Mouse (Mus musculus) splenic B cell, adult 2 months (primary cell): ENCODE data around the gene D330045A20Rik.
"Not testable (repeated sequence)": the region's sequence is repeated elsewhere in the genome, so short reads cannot be mapped to it uniquely, and the experiment has no call there.

Source experiments
- DNase-seq: peaks from one replicate; pipeline ENCODE4 v3.0.0-alpha.2; 2011; ENCODE audit warnings: low read depth, low spot score
- H3K27me3 ChIP-seq: 2 replicates; pipeline ENCODE4 v1.6.1; 2012; ENCODE audit warnings: mild to moderate bottlenecking, low read length, moderate library complexity, mixed read lengths; ENCODE audit not compliant: control insufficient read depth, poor library complexity, insufficient read depth, severe bottlenecking
- H3K36me3 ChIP-seq: 2 replicates; pipeline ENCODE4 v1.6.1; 2012; ENCODE audit warnings: mild to moderate bottlenecking, low read length, moderate library complexity, mixed read lengths; ENCODE audit not compliant: control insufficient read depth, poor library complexity, insufficient read depth, severe bottlenecking

The D330045A20Rik gene

DNA sequence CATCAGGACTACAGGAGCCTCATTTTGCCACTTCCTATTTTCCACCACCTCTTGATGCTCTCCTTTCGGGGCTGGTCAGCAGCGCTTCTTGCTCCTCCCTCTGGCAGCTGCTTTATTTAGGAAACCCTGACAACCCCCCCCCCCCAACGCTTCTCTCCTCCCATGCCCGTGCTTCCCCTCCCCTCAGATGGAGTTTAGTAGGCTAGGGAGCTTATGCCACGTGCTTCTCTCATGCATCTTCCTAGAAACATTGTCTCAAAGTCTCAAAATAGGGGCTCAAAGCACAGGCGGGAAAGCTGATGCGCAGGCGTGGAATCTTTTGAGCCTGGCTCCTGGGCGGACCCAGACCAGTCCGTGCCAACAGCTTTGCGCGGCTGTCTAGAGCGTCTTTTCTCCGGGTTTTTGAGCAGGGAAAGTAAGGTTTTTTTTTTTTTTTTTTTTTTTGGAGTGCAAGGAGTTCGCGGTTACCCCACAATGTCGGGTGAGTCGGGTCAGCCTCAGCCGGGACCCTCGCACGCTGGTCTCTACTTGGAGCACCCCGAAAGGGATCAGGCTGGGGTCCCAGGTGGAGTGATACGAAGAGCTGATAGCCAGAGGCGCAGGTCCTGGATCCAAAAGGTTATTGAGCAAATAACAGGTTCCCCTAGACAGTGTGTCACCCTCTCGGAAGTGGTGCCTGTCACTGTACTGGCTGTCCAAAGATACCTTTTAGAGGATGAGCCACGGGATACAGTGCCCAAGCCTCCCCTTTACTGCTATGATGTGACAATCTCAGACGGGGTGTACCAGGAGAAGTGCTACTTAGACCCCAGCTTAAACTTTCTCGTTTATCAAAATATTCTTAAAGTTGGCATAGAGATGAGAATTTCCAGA lies at the start of gene D330045A20Rik:
Gene D330045A20Rik, plus strand, starts transcription at position 346 of the 873 bp plus-strand sequence.
- DNase-seq = no peak
- no peaks in the 10 kb centered on the region for H3K36me3 ChIP-seq
- no peaks in the 10 kb centered on the region for H3K27me3 ChIP-seq

GRCm38 (mm10) chrX:139432550-139432949 lies 47.6 kb upstream of the D330045A20Rik start:
- Histone ChIP-seq H3K36me3 (no peaks in the 10 kb centered on the region), H3K27me3 (no peaks in the 10 kb centered on the region)
- DNase-seq = peak; percentile 0

- Histone ChIP-seq H3K27me3 (no peaks in the 10 kb centered on the region), H3K36me3 (no peaks in the 10 kb centered on the region)
- DNase-seq = no peak
Observed at GRCm38 (mm10) chrX:139435202-139435601, 45.0 kb upstream of the D330045A20Rik start.

DNA sequence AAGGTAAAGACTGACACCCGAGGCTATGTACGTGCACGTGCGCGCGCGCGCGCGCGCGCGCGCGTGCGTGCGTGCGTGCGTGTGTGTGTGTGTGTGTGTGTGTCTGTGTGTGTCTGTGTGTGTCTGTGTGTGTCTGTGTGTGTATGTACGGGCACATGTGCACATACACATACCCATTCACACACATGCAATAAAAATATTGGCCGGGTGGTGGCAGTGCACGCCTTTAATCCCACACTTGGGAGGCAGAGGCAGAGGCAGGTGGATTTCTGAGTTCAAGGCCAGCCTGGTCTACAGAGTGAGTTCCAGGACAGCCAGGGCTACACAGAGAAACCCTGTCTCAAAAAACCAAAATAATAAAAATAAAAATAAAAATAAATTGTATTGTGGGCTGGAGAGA lies 39.1 kb upstream of the D330045A20Rik start:
- H3K36me3 ChIP-seq, H3K27me3 ChIP-seq, DNase-seq: not testable (repeated sequence)

- no peaks in the 10 kb centered on the region for H3K27me3 ChIP-seq
- no peak for DNase-seq
- H3K36me3 ChIP-seq = no peaks in the 10 kb centered on the region
Observed at GRCm38 (mm10) chrX:139456812-139457211, 23.4 kb upstream of the D330045A20Rik start.

GRCm38 (mm10) chrX:139482083-139482482 lies 1.9 kb downstream of the D330045A20Rik start:
- no peaks in the 10 kb centered on the region for H3K27me3 ChIP-seq
- H3K36me3 ChIP-seq = no peaks in the 10 kb centered on the region
- no peak for DNase-seq

DNA sequence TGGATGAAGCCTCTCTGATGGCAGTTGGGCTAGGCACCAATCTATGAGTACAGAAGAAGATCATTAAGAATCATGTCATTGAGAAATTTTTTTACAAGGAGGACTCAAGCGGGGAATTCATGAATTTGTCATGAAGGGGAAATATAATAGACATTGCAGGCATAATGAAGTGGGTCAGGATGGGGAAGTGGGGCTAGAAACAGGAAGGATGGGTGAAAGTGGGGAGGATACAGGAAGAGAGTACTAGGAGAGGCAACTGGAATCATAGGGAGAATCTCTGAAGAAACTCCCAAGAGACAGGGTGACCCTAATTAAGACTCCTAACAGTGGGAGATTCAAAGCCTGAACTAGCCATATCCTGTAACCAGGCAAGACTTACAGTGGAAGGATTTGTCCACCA lies 4.8 kb downstream of the D330045A20Rik start:
- Histone ChIP-seq H3K27me3 (no peaks in the 10 kb centered on the region), H3K36me3 (no peaks in the 10 kb centered on the region)
- DNase-seq = no peak

DNA sequence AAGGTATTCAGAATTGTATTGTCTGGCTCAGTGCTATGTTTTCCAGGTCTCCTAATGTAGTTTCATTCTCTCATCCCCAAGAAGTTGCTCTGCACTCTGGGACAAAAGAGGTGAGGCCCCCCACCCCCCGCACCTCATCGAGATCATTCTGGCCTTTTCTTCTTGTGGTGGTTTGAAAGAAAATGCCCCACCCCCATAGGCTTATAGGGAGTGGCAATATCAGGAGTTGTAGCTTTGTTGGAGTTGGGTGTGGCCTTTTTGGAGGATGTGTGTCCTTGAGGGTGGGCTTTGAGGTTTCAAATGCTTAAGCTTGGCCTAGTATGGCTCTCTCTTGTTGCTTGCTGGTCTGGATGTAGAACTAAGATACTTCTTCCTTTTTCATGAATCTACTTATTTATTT lies 36.0 kb downstream of the D330045A20Rik start:
- H3K27me3 ChIP-seq = no peaks in the 10 kb centered on the region
- no peak for DNase-seq
- no peaks in the 10 kb centered on the region for H3K36me3 ChIP-seq

- DNase-seq = no peak
- Histone ChIP-seq H3K27me3 (no peaks in the 10 kb centered on the region), H3K36me3 (no peaks in the 10 kb centered on the region)
Observed at GRCm38 (mm10) chrX:139519251-139519650, 39.1 kb downstream of the D330045A20Rik start.

DNA sequence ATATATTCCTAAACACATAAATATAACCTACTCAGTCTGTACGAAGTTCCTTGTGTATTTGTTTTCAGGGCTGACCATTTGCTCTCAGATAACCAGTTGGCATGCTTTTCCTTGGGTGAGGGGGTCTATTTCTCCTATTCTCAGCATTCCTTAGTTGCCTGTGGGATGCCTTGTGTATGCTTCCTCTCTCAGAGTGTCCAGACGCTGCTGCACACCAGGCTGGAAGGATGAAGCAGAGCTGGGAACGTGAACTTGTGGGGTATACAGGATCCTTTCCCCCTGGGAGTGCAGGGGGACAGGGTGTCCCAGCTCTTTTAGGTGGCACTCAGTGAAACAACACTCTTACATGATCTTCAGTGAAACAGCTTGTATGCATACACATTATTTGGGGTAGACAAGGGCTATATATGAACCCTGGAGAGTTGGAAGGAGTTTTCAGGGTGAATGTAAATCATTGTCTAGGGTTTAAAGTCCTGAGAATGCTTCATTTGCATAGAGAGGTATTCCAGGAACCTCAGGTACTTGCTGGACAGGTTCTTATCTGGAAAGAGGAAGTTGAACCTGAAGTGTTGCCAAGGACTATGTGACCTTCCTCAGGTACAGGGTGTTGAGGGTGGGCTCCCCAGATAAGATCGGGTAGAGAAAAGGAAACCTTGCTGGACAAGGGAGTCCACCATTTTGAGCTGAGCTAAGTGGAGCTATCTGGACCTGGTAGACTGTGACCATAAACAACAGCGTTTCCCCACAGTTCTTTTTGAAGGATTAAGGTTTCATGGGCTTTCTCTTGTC lies 44.3 kb downstream of the D330045A20Rik start:
- no peaks in the 10 kb centered on the region for H3K27me3 ChIP-seq
- no peaks in the 10 kb centered on the region for H3K36me3 ChIP-seq
- DNase-seq = no peak

GRCm38 (mm10) chrX:139525724-139526123 lies 45.6 kb downstream of the D330045A20Rik start:
- H3K27me3 ChIP-seq = no peaks in the 10 kb centered on the region
- no peaks in the 10 kb centered on the region for H3K36me3 ChIP-seq
- DNase-seq = no peak

- DNase-seq = no peak
- Histone ChIP-seq H3K27me3 (no peaks in the 10 kb centered on the region), H3K36me3 (no peaks in the 10 kb centered on the region)
Observed at GRCm38 (mm10) chrX:139526984-139527383, 46.8 kb downstream of the D330045A20Rik start.

DNA sequence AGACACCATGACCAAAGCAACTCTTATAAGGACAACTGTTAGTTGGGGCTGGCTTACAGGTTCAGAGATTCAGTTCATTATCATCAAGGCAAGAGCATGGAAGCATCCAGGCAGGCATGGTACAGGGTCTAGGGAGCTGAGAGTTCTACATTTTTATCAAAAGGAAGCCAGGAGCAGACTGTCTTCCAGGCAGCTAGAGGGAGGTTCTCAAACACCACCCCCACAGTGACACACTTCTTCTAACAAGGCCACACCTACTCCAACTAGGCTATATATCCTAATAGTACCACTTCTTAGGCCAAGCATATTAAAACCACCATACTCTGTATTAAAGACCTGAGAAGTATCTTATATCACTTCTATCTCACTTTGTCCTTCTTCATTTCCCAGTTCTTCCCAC lies 49.5 kb downstream of the D330045A20Rik start:
- DNase-seq = no peak

DNA sequence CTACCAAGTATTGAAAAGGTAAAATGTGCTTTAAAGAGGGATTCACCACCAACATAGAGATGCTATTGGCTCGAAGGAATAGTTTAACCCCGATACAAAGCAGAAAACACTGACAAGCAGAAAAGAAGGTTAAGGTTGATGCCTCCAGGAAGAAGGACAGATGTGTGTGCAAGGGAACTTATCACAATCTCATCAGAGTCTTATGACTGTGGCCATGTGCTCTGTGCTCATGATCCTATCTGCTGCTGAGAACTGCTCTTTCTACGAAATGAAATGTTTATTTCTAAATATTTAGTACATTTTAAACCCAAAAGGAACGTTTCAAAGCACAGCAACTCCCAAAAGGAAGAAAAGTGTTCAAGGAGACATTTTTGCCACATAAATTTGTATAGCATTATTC lies 52.1 kb downstream of the D330045A20Rik start:
- DNase-seq = no peak
- Histone ChIP-seq H3K27me3 (no peaks in the 10 kb centered on the region), H3K36me3 (no peaks in the 10 kb centered on the region)

More for the DNA sequence above, 49.5 kb downstream of the D330045A20Rik start:
- Histone ChIP-seq H3K27me3 (no peaks in the 10 kb centered on the region), H3K36me3 (no peaks in the 10 kb centered on the region)
